Mouse (Mus musculus) neural tube, embryonic 10.5 days (tissue): ENCODE data around the gene AC192777.2.
"Not testable (repeated sequence)": the region's sequence is repeated elsewhere in the genome, so short reads cannot be mapped to it uniquely, and the experiment has no call there.

Experiments used
- DNase-seq: peaks from one replicate; pipeline ENCODE4 v3.0.0-alpha.2; 2017; ENCODE audit warnings: low spot score; ENCODE audit errors: extremely low spot score

AC192777.2 gene

GRCm38 (mm10) chr17:40095150-40095549 is at the start of gene AC192777.2:
Gene AC192777.2 (plus strand): TSS chr17:40095450.
- DNase-seq: not testable (repeated sequence)

- not testable (repeated sequence) for DNase-seq
Measured at GRCm38 (mm10) chr17:40116172-40116571, 20.9 kb downstream of the AC192777.2 start.

GRCm38 (mm10) chr17:40116877-40117276 is 21.6 kb downstream of the AC192777.2 start:
- DNase-seq: not testable (repeated sequence)
